Mouse (Mus musculus) regulatory T cell (primary cell): ENCODE results near the gene Hras.

Experiments used
- in situ Hi-C: fragments of 300-600 bp; cut with MboI, MseI; formaldehyde crosslinking; loops from one replicate; pipeline ENCODE4 v1.15.1; 2025; ENCODE audit warnings: high pct_unique_total_duplicates

Hras gene

GRCm38 (mm10) chr7:141213605-141214235, 19.9 kb upstream of the Hras start, which contains the start of gene Lmntd2:
Lmntd2 (minus strand) TSS chr7:141214080.
- in situ Hi-C loops = no loop called here

DNA sequence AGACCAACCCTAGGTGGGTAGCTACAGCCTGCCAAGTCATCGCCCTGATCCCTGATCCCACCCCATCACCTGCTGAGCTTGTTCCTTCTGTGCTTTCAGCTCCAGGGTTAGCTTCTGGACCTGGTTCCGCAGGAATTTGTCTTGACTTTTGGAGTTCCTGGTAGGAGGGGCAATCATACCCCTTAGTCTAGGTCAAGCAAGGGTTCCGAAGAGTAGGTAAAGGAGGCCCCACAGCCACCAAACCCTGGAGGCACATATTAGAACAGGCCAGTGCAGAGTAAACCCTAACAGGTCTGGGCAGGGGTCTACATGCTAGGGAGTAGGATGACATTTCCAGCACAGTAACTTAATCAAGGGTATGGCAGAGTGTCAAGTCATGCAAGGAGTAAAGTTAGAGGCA, 19.3 kb upstream of the Hras start:
- in situ Hi-C loops = no loop called here

- in situ Hi-C loops = no loop called here
These were observed 16.9 kb upstream of the Hras start for GRCm38 (mm10) chr7:141210606-141211131.

DNA sequence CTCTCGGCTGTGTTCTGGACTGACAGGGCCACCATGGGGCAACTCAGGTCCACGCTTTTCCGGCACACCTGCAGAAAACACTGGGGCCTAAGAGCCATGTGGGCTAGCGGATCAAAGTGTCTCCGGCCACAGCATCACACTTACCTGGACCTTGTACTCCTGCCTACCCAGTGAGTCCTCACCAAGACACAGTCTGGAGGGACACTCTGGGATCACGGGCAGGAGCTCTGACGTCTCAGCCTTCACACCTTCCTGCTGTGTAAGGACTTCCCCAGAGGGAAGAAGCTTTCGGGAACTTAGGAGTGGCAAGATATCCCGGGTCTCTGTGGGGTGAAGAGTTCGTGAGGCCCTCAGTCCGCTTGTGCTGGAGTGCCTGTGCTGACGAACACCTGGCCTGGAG, 16.3 kb upstream of the Hras start:
- in situ Hi-C loops = no loop called here

DNA sequence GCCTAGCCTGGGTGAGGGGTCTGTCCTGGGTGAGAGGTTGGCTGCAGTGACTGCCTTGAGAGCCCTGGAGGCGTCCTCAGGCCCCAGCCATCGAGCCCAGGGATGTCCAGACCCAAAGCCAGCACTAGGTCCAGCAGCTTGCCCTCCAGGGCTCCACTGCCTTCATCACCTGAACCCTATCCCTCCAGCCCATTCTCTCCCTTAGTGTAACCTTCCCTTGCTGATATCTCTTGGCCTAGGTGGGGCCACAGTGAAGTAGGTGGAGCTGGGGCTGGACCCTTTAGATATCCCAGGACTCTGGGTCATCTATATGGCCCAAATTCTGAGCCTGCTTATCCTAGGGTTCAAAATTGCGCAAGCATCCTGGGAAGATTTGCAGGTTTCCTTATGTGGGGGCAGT, 15.7 kb upstream of the Hras start:
- in situ Hi-C loops = no loop called here

- in situ Hi-C loops = no loop called here
These were observed 12.6 kb upstream of the Hras start for GRCm38 (mm10) chr7:141206182-141206937.

DNA sequence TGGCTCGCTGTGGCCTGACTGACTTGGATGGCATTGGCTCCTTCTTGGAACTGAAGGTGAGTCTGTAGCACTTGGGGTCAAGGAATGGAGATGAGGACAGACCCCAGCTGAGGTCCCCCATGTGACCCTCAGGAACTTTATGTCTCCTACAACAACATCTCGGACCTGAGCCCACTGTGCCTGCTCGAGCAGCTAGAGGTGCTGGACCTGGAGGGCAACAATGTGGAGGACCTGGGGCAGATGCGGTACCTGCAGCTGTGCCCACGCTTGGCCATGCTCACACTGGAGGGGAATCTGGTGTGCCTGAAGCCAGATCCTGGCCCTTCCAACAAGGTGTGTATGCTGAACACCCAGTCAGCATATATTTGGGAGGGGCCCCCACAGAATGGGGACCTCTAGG, 11.7 kb upstream of the Hras start:
- in situ Hi-C loops = no loop called here

- in situ Hi-C loops = no loop called here
These were observed 10.7 kb upstream of the Hras start for GRCm38 (mm10) chr7:141204546-141204945.

DNA sequence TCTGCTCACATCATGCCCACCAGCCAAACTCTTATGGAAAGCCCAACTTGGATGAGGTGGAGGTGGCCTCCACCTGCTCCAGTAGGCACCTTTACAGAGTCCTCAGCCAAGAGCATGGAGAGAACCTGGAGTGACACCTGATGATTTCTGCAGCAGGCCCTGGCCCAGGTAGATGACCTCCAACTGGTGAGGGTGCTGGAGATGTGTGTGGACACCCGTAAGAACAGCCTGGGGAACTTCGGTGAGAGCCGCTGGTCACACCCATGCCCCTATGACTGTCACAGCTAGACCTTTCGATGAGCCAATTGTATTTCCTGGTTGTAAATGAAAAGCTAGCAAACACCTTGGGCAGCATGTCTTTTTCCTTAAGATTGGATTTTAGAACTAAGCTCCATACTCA, 4.3 kb upstream of the Hras start:
- in situ Hi-C loops = no loop called here

DNA sequence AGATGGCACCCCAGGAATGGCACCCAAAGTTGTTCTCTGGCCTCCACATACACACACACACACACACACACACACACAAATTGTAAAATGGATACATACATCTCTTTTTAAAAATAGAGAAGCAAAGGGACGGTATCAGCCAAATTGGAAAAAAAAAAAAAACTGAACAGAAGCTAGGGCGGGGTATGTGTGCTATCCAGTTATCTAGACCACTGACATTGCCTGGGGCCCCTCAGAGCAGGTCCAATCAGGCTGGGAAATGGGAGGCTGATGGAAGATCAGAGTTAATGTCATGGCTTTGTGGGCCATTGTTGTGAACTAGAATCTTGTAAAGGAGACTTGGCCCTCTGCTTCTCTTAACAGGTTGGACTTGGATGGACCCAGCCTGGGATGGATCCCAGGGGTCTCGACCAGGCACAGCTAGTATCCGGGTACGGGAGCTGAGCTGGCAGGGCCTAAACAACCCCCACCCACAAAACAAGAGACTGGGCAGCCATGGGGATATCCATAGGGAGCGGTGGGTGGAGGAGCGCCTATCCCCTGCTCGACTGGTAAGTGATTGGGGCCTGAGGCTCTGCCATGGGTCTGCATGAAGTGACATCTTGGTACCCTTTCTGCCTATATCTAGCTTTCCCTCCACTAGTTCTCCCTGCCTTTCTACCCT, 2.9 kb upstream of the Hras start:
- in situ Hi-C loops = no loop called here

GRCm38 (mm10) chr7:141195754-141196153, 1.9 kb upstream of the Hras start:
- in situ Hi-C loops = no loop called here

GRCm38 (mm10) chr7:141194830-141195229, 1.0 kb upstream of the Hras start:
- in situ Hi-C loops = no loop called here

DNA sequence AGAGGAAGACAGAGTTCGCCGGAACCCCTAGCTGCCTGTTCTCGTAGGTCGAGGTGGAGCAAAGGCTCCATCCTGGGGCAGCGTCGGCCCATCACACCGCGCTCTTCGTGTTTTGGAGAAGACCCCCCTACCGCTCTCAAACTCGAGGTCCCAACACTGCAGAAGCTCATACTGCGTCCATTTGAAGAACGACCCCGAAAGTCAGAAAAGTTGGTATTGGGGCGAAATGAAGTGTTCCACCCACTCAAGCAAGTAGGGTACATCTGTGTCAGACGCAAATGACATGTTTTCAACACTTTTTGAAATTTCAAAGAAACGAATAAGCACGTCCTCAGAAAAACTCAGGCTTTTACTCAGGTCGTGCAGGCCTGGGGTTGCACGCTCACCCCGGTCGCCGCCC, 604 bp upstream of the Hras start:
- in situ Hi-C loops = no loop called here

- in situ Hi-C loops = no loop called here
These were observed 403 bp downstream of the Hras start for GRCm38 (mm10) chr7:141193348-141193856.

DNA sequence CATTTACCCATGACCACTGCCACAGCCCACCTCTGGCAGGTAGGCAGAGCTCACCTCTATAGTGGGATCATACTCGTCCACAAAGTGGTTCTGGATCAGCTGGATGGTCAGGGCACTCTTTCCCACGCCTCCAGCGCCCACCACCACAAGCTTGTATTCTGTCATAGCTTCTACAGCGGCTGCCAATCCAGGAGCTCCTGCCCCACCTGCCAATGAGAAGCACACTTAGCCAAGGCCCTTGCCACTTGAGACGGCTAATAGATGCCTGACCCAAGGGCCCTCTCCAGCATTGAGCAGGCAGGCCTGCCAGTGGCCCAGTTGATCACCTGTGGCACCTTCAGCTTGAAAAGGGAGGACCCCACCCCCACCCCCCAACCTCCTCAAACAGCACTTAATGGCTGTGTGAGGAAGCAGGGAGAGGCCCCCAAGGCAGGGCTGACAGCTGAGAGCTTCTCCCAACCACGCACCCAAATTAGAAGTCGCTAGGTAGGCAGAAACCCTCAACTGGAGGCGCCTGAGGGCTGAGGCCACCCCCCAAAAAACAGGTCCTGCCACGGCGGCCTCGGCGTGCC, 943 bp downstream of the Hras start:
- in situ Hi-C loops = no loop called here

DNA sequence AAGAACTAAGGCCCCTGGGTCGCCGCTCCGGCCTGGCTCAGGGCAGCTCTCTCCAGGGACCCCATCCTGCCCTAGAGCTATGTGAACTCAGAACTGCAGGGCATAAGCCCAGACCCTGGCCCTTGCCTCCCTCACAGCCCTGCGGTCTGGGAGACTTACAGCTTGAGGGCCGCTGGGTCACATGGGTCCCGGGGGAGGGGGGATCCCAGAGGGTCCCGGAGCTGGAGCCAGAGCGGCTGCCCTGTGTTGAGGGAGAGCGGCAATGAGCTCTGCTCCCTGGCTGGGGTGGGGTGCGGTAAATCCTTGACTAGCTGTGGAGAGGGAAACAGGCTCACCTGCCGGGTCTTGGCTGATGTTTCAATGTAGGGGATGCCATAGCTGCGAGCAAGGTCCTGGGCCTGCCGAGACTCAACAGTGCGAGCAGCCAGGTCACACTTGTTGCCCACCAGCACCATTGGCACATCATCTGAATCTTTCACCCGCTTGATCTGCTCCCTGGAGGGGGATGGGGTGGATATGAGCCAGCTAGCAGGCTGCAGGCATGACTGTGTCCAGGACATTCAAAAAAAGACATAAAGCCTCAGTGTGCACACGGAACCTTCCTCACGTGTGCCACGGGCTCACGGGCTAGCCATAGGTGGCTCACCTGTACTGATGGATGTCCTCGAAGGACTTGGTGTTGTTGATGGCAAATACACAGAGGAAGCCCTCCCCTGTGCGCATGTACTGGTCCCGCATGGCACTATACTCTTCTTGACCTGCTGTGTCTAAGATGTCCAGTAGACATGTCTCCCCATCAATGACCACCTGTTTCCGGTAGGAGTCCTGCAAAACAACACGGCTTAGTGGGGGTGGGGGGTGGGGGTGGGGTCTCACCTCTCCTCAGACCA, 1.8 kb downstream of the Hras start:
- in situ Hi-C loops = no loop called here

GRCm38 (mm10) chr7:141191036-141191435, 2.8 kb downstream of the Hras start:
- in situ Hi-C loops = no loop called here

DNA sequence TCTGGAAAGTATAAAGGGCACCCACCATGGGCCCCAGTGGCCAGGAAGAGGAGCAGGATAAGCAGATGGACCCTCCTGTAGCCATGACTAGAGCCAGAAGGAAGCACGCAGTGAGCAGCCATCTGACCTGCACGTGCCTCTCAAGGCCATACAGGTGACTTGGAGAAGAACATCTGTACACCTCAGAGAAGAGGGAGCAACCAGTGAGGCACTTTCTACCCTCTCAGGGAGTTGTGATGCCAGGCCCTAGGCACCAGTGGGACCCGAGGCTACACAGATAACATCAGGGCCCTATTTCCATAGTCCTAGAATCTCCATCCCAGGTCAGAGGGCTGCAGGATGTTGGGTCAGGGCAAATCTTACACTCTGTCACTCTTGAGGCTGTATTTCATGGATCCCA, 3.6 kb downstream of the Hras start:
- in situ Hi-C loops = no loop called here

GRCm38 (mm10) chr7:141188733-141189132, 5.1 kb downstream of the Hras start:
- in situ Hi-C loops = no loop called here

DNA sequence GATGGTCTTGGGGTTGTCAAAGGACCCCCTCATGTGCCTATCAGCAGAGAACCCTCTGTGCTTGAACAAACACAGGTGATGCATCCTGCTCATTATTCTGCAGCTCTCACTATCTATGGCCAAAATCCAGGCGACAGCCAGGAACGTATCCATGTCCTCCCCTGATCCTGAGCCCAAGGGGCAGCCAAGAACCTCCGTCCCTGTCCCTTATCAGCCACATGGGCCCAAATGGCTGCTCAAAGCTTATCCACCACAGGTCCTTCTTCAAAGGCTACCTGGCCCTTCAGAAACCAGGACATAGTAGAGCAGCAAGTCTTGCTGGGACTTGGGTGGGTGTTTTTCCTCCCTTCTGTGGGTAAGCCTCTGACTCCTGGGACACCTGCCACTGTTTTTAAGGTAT, 5.6 kb downstream of the Hras start:
- in situ Hi-C loops = no loop called here

GRCm38 (mm10) chr7:141176173-141176572, 17.6 kb downstream of the Hras start:
- in situ Hi-C loops = loop anchor here (5.0 kb wide), 1 partner anchor 109 kb away; no protein-coding TSS in a partner anchor
